Mouse (Mus musculus) intestine, embryonic 16.5 days (tissue): ENCODE measurements at regions not wholly inside any gene's neighbourhood (a gene's known extent, or its start where the extent isn't known, plus 50 kb on each side); places are given as distances from the start of the nearest gene placed in this dataset.

Source experiments
- ATAC-seq: fragments of 200-750 bp; cut with Nextera tagmentation; 2 replicates; pipeline ENCODE4 v1.8.0; 2017; ENCODE audit warnings: moderate TSS enrichment, moderate library complexity
- H3K27ac ChIP-seq: fragments of 300-500 bp; sonication (generic); 2 replicates; pipeline ENCODE4 v1.5.1; 2014; ENCODE audit warnings: mild to moderate bottlenecking, low read length
- H3K27me3 ChIP-seq: fragments of 300-500 bp; sonication (generic); replicated peaks from 2 replicates; pipeline ENCODE4 v1.6.1; 2014; ENCODE audit warnings: low read length, control low read depth, mixed read lengths; ENCODE audit not compliant: control insufficient read depth, insufficient read depth
- H3K36me3 ChIP-seq: fragments of 300-500 bp; sonication (generic); 2 replicates; pipeline ENCODE4 v1.6.1; 2014; ENCODE audit warnings: low read length, control low read depth; ENCODE audit not compliant: control insufficient read depth, insufficient read depth
- H3K4me1 ChIP-seq: fragments of 300-500 bp; sonication (generic); 2 replicates; pipeline ENCODE4 v1.6.1; 2014; ENCODE audit warnings: low read length, control low read depth, mixed read lengths; ENCODE audit not compliant: control insufficient read depth, insufficient read depth
- H3K4me2 ChIP-seq: fragments of 300-500 bp; sonication (generic); 2 replicates; pipeline ENCODE4 v1.6.1; 2014; ENCODE audit warnings: low read depth, low read length, control low read depth
- H3K4me3 ChIP-seq: fragments of 300-500 bp; sonication (generic); 2 replicates; pipeline ENCODE4 v1.5.1; 2014; ENCODE audit warnings: mild to moderate bottlenecking, low read length
- H3K9ac ChIP-seq: fragments of 300-500 bp; sonication (generic); 2 replicates; pipeline ENCODE4 v1.6.1; 2014; ENCODE audit warnings: low read depth, low read length
- H3K9me3 ChIP-seq: fragments of 300-500 bp; sonication (generic); 2 replicates; pipeline ENCODE4 v1.6.1; 2016; ENCODE audit warnings: low read length, control low read depth; ENCODE audit not compliant: control insufficient read depth
- WGBS: fragments of 180-500 bp; shearing (Covaris S2); extraction: QIAGEN DNeasy Blood & Tissue Kit; methylation state at CpG from one replicate; pipeline ENCODE4 v1.1.7; 2014; 5-methylcytosine and 5-hydroxymethylcytosine counted together

GRCm38 (mm10) chr3:80058722-80059121 lies 174.4 kb downstream of the Fam198b start:
- no peaks in the 10 kb centered on the region for H3K9me3 ChIP-seq
- H3K27me3 ChIP-seq = no peaks in the 10 kb centered on the region
- H3K36me3 ChIP-seq = no peaks in the 10 kb centered on the region
- H3K9ac ChIP-seq = no peak overlapping the region
- peaks cover 3% of the 10 kb centered on the region for H3K4me1 ChIP-seq
- H3K4me3 ChIP-seq = no peak overlapping the region
- no peak overlapping the region for H3K4me2 ChIP-seq
- WGBS = 32% methylated on average over 2 of the region's 2 CpGs
- H3K27ac ChIP-seq = no peak overlapping the region
- 0 out of 2 replicates have a peak, but pooled peaks have one; percentile 51 for ATAC-seq

GRCm38 (mm10) chr3:80070726-80071125 lies 186.4 kb downstream of the Fam198b start:
- Histone ChIP-seq H3K27me3 (no peaks in the 10 kb centered on the region), H3K4me2 (no peak overlapping the region), H3K27ac (no peak overlapping the region), H3K4me3 (no peak overlapping the region), H3K9me3 (no peaks in the 10 kb centered on the region), H3K36me3 (no peaks in the 10 kb centered on the region), H3K4me1 (no peaks in the 10 kb centered on the region), H3K9ac (no peak overlapping the region)
- no peak for ATAC-seq
- 66% methylated on average over 5 of the region's 5 CpGs for WGBS

- H3K36me3 ChIP-seq = no peaks in the 10 kb centered on the region
- H3K9ac ChIP-seq = no peak overlapping the region; the same call in 1 of the 2 replicates
- H3K4me1 ChIP-seq = no peaks in the 10 kb centered on the region
- 11% methylated on average over 10 of the region's 10 CpGs for WGBS
- ATAC-seq = no peak
- H3K27me3 ChIP-seq = no peaks in the 10 kb centered on the region
- H3K27ac ChIP-seq = no peak overlapping the region
- H3K4me3 ChIP-seq = peak overlapping the region; percentile 27
- peak overlapping the region; percentile 48 for H3K4me2 ChIP-seq
- no peaks in the 10 kb centered on the region for H3K9me3 ChIP-seq
These were observed 195.6 kb downstream of the Fam198b start for GRCm38 (mm10) chr3:80079801-80080418.

- H3K27ac ChIP-seq = no peak overlapping the region
- H3K9me3 ChIP-seq = no peaks in the 10 kb centered on the region
- no peak overlapping the region for H3K4me3 ChIP-seq
- ATAC-seq = no peak
- no peaks in the 10 kb centered on the region for H3K36me3 ChIP-seq
- no peak overlapping the region for H3K9ac ChIP-seq
- no peak overlapping the region for H3K4me2 ChIP-seq
- WGBS = 45% methylated on average over 7 of the region's 7 CpGs
- H3K27me3 ChIP-seq = no peaks in the 10 kb centered on the region
- H3K4me1 ChIP-seq = no peaks in the 10 kb centered on the region
These were observed 196.9 kb downstream of the Fam198b start for GRCm38 (mm10) chr3:80081210-80081609.

- Histone ChIP-seq H3K4me3 (no peak overlapping the region), H3K27me3 (no peaks in the 10 kb centered on the region), H3K27ac (no peak overlapping the region), H3K9me3 (no peaks in the 10 kb centered on the region), H3K36me3 (no peaks in the 10 kb centered on the region), H3K4me2 (no peak overlapping the region), H3K4me1 (no peaks in the 10 kb centered on the region), H3K9ac (no peak overlapping the region)
- 75% methylated on average over 8 of the region's 8 CpGs for WGBS
- no peak for ATAC-seq
These were observed 198.6 kb downstream of the Fam198b start for GRCm38 (mm10) chr3:80082780-80083519.

- Histone ChIP-seq H3K4me1 (no peaks in the 10 kb centered on the region), H3K4me2 (no peak overlapping the region), H3K9me3 (no peaks in the 10 kb centered on the region), H3K36me3 (no peaks in the 10 kb centered on the region), H3K27ac (no peak overlapping the region), H3K9ac (no peak overlapping the region), H3K4me3 (no peak overlapping the region), H3K27me3 (no peaks in the 10 kb centered on the region)
- no peak for ATAC-seq
- 63% methylated on average over 3 of the region's 3 CpGs for WGBS
These were observed 199.8 kb downstream of the Fam198b start for GRCm38 (mm10) chr3:80084168-80084567.

GRCm38 (mm10) chr3:80099625-80100024 lies 215.3 kb downstream of the Fam198b start:
- H3K36me3 ChIP-seq = no peaks in the 10 kb centered on the region
- WGBS = 84% methylated on average over 3 of the region's 3 CpGs
- ATAC-seq = no peak

GRCm38 (mm10) chr3:80120177-80120736 lies 235.9 kb downstream of the Fam198b start:
- Histone ChIP-seq H3K27me3 (no peaks in the 10 kb centered on the region), H3K9ac (no peak overlapping the region), H3K4me1 (no peaks in the 10 kb centered on the region), H3K9me3 (no peaks in the 10 kb centered on the region), H3K36me3 (no peaks in the 10 kb centered on the region), H3K27ac (no peak overlapping the region), H3K4me2 (no peak overlapping the region), H3K4me3 (no peak overlapping the region)
- no peak for ATAC-seq
- WGBS = 67% methylated on average over 1 of the region's 1 CpGs

More at GRCm38 (mm10) chr3:80099625-80100024, 215.3 kb downstream of the Fam198b start:
- Histone ChIP-seq H3K9ac (no peak overlapping the region), H3K4me1 (no peaks in the 10 kb centered on the region), H3K4me2 (no peak overlapping the region), H3K27me3 (no peaks in the 10 kb centered on the region), H3K9me3 (no peaks in the 10 kb centered on the region), H3K4me3 (no peak overlapping the region), H3K27ac (no peak overlapping the region)

GRCm38 (mm10) chr3:80123666-80124065 lies 239.3 kb downstream of the Fam198b start:
- Histone ChIP-seq H3K27me3 (no peaks in the 10 kb centered on the region), H3K36me3 (no peaks in the 10 kb centered on the region), H3K9ac (no peak overlapping the region), H3K4me3 (no peak overlapping the region), H3K4me2 (no peak overlapping the region), H3K4me1 (no peaks in the 10 kb centered on the region), H3K27ac (no peak overlapping the region), H3K9me3 (no peaks in the 10 kb centered on the region)
- 66% methylated on average over 6 of the region's 6 CpGs for WGBS
- no peak for ATAC-seq
